Mouse (Mus musculus): ENCODE data around the gene Kmt2c. TPM values are rescaled to one million over a fixed set of nuclear protein-coding genes. Genes with fewer than 3 reads are reported as not detected.

Kmt2c gene
- total and polyA plus RNA-seq, 3 experiments: 6.7 to 14.6 (median 12.7) TPM

DNA sequence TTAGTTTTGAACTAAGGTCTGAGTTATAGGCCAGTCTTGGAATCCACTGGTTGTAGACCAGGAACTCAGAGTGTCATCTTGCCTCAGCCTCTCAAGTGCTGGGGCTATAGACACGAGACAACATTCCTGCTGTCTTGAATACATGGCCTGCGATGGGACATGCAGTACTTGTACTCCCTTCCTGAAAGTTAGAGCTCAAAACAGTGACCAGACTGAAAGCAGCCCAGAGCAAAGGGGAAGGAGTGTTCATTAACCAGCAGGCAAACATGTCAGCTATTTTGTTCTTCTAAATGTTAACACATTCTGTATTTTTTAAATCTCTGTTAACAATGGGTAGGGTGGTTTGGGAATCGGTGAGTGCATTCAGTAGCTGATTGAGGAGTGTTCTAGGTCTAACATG, 251.5 kb downstream of the Kmt2c start:
- Histone ChIP-seq H3K27ac (ENCODE audit: insufficient read depth, low read depth) (no peak overlapping the region), H3K9ac (ENCODE audit: insufficient read depth, low read depth) (no peak overlapping the region), H3K9me3 (replicated peaks; ENCODE audit: low read length) (no peaks in the 10 kb centered on the region), H3K4me3 (replicated peaks in 1 of 3; ENCODE audit: low read depth in 2 of 3, low read length in 2 of 3, poor library complexity in 1 of 3) (no peak overlapping the region), H3K4me1 (ENCODE audit: control insufficient read depth in 1 of 2, insufficient read depth in 2 of 2) (peaks cover 6 to 28% of the 10 kb centered on the region in 2 experiments), H3K36me3 (replicated peaks in 1 of 2; ENCODE audit: control insufficient read depth in 1 of 2, insufficient read depth in 1 of 2, low read length in 1 of 2) (peaks cover 4 to 20% of the 10 kb centered on the region in 2 experiments), H3K27me3 (replicated peaks) (no peaks in the 10 kb centered on the region), H3K79me2 (replicated peaks; ENCODE audit: control insufficient read depth, extremely low read depth, insufficient read depth, poor library complexity, severe bottlenecking) (no peaks in the 10 kb centered on the region), H3K4me2 (ENCODE audit: insufficient read depth, low read depth, poor library complexity, severe bottlenecking) (no peak overlapping the region)
- DNase-seq (ENCODE audit: extremely low read depth): no peak
- dilution Hi-C loops (cut with MboI; ENCODE audit: extremely low pct_ligation_motif_present, extremely low pct_unique_long_range_greater_than_20kb, low sequenced_read_pairs): no loop called here
- TF ChIP-seq MAFK (IDR thresholded peaks at IDR 0.05; ENCODE audit: insufficient replicate concordance, low read length) (no peak), USF2 (conservative IDR thresholded peaks at IDR 0.05; ENCODE audit: low read depth, low read length) (no peak), ELF1 (IDR thresholded peaks at IDR 0.05; ENCODE audit: low read depth, low read length) (no peak), JUND (conservative IDR thresholded peaks at IDR 0.05; ENCODE audit: low read depth, low read length) (no peak), MEF2A (IDR thresholded peaks at IDR 0.05; ENCODE audit: borderline replicate concordance, low read depth, low read length) (no peak), MAX (IDR thresholded peaks at IDR 0.05; ENCODE audit: low read length) (no peak), JUN (IDR thresholded peaks at IDR 0.05; ENCODE audit: insufficient read depth, low read depth, low read length) (no peak), RCOR1 (conservative IDR thresholded peaks at IDR 0.05; ENCODE audit: low read depth, low read length) (no peak), IRF4 (IDR thresholded peaks at IDR 0.05; ENCODE audit: low read depth, low read length) (no peak), ZNF384 (IDR thresholded peaks at IDR 0.05; ENCODE audit: low read depth, low read length) (no peak), HCFC1 (IDR thresholded peaks at IDR 0.05; ENCODE audit: low read depth, low read length) (no peak), GABPA (IDR thresholded peaks at IDR 0.05; ENCODE audit: insufficient replicate concordance, low read depth, low read length) (no peak)
- in situ Hi-C loops (cut with MboI; ENCODE audit: low pct_ligation_motif_present, low pct_unique_long_range_greater_than_20kb, low sequenced_read_pairs): no loop called here

DNA sequence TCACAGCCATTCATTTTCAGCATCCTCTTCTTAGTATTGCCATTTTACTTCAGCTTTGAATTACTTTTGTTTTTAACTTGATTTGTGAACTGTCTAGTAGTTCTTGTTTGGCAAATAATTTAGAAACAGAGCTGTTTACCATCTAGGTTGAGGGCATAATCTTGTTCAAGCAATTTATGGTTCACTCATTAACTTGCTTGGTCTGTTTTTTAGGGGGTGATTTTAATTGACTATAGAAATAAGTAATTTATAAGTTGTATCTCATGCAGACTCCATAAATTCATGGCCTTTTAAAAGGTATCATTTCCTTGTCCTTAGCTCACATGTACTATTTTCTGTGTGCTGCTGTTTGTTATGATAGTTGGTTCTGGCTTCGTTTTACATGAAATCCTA, 252.1 kb downstream of the Kmt2c start:
- peaks cover 2 to 15% of the 10 kb centered on the region in 2 experiments for H3K36me3 ChIP-seq (replicated peaks in 1 of 2; ENCODE audit: control insufficient read depth in 1 of 2, insufficient read depth in 1 of 2, low read length in 1 of 2)
- in situ Hi-C loops (cut with MboI; ENCODE audit: low pct_ligation_motif_present, low pct_unique_long_range_greater_than_20kb, low sequenced_read_pairs): no loop called here
- no peak overlapping the region for H3K9ac ChIP-seq (ENCODE audit: insufficient read depth, low read depth)
- H3K27ac ChIP-seq (ENCODE audit: insufficient read depth, low read depth): no peak overlapping the region
- TF ChIP-seq MYC (IDR thresholded peaks at IDR 0.05; ENCODE audit: low read depth, low read length) (no peak), CHD1 (IDR thresholded peaks at IDR 0.05; ENCODE audit: low read depth, low read length) (no peak), ZNF384 (IDR thresholded peaks at IDR 0.05; ENCODE audit: low read depth, low read length) (no peak), RAD21 (IDR thresholded peaks at IDR 0.05; ENCODE audit: low read depth, low read length) (no peak), KAT2A (IDR thresholded peaks at IDR 0.05; ENCODE audit: insufficient replicate concordance, low read length) (no peak), SMC3 (IDR thresholded peaks at IDR 0.05; ENCODE audit: low read depth, low read length) (no peak), SIN3A (IDR thresholded peaks at IDR 0.05; ENCODE audit: low read length) (no peak), USF1 (IDR thresholded peaks at IDR 0.05; ENCODE audit: low read depth, low read length) (no peak), ETS1 (conservative IDR thresholded peaks at IDR 0.05; ENCODE audit: low read depth, low read length) (no peak), NRF1 (IDR thresholded peaks at IDR 0.05; ENCODE audit: low read depth, low read length) (no peak), TBP (conservative IDR thresholded peaks at IDR 0.05; ENCODE audit: low read depth, low read length) (no peak), MXI1 (IDR thresholded peaks at IDR 0.05; ENCODE audit: low read depth, low read length) (no peak), USF2 (conservative IDR thresholded peaks at IDR 0.05; ENCODE audit: low read depth, low read length) (no peak), MAX (IDR thresholded peaks at IDR 0.05; ENCODE audit: low read length) (no peak), POLR2AphosphoS2 (IDR thresholded peaks at IDR 0.05; ENCODE audit: low read depth, low read length) (no peak)
- dilution Hi-C loops (cut with MboI; ENCODE audit: extremely low pct_ligation_motif_present, extremely low pct_unique_long_range_greater_than_20kb, low sequenced_read_pairs): no loop called here
- no peak overlapping the region for H3K4me3 ChIP-seq (replicated peaks in 1 of 3; ENCODE audit: low read depth in 2 of 3, low read length in 2 of 3, poor library complexity in 1 of 3)
- H3K27me3 ChIP-seq (replicated peaks): no peaks in the 10 kb centered on the region
- peaks cover 6 to 28% of the 10 kb centered on the region in 2 experiments for H3K4me1 ChIP-seq (ENCODE audit: control insufficient read depth in 1 of 2, insufficient read depth in 2 of 2)
- H3K9me3 ChIP-seq (replicated peaks; ENCODE audit: low read length): no peaks in the 10 kb centered on the region
- DNase-seq (ENCODE audit: extremely low read depth): no peak
- H3K79me2 ChIP-seq (replicated peaks; ENCODE audit: control insufficient read depth, extremely low read depth, insufficient read depth, poor library complexity, severe bottlenecking): no peaks in the 10 kb centered on the region
- H3K4me2 ChIP-seq (ENCODE audit: insufficient read depth, low read depth, poor library complexity, severe bottlenecking): no peak overlapping the region
